Mouse (Mus musculus) adrenal gland, postnatal 36 days (tissue): ENCODE results near the gene Rps4x. TPM values are rescaled to one million over a fixed set of nuclear protein-coding genes. Genes with fewer than 3 reads are reported as not detected.

Source experiments
- DNase-seq, 2 experiments: peaks; one replicate each; pipeline ENCODE4 v3.0.0; 2021; ENCODE audit warnings: mixed read lengths in 1 of 2
- long read RNA-seq, 2 experiments: library from polyadenylated mRNA; stranded (forward); transcript quantifications; one replicate each; pipeline ENCODE4 v2.0.0; 2021; ENCODE audit warnings: borderline sequencing depth in 2 of 2
- total RNA-seq, 2 experiments: library from RNA; stranded (reverse); gene quantifications; 2 replicates each; pipeline ENCODE4 v1.2.3; 2021

The Rps4x gene
- 1,000 to 10,000 TPM in 1 of 2 experiments, 100 to 1,000 TPM in 1; 902 to 1,048 TPM for total RNA-seq
- long read RNA-seq, experiment 1, transcript Rps4x-203 (3 exons, 558 nt), result minor isoform, 6 of 541 reads
- long read RNA-seq, experiment 1, transcript Rps4x-201 (7 exons, 975 nt), result major isoform, 430 of 541 reads
- long read RNA-seq, experiment 1, partial matches to known transcripts, result 25 of 541 reads
- long read RNA-seq, experiment 1, other reads (novel, unspliced or antisense), result 80 of 541 reads
- long read RNA-seq, experiment 2, transcript Rps4x-203 (3 exons, 558 nt), result minor isoform, 7 of 224 reads
- long read RNA-seq, experiment 2, transcript Rps4x-201 (7 exons, 975 nt), result major isoform, 195 of 224 reads
- long read RNA-seq, experiment 2, partial matches to known transcripts, result 18 of 224 reads
- long read RNA-seq, experiment 2, other reads (novel, unspliced or antisense), result 4 of 224 reads

- DNase-seq, result peak; percentile 85 to 86
Observed at GRCm38 (mm10) chrX:102188712-102189497, at the start of gene Rps4x. Gene Rps4x (minus strand): TSS chrX:102189394.

- DNase-seq, result peak; percentile 39 to 53
Observed at GRCm38 (mm10) chrX:102219126-102219525, 29.9 kb upstream of the Rps4x start.

- peak; percentile 26 to 27 for DNase-seq
Observed at GRCm38 (mm10) chrX:102215356-102215755, 26.2 kb upstream of the Rps4x start.

GRCm38 (mm10) chrX:102190840-102191239 lies 1.6 kb upstream of the Rps4x start:
- no peak for DNase-seq

GRCm38 (mm10) chrX:102189581-102189980 lies 387 bp upstream of the Rps4x start:
- DNase-seq, result no peak

- no peak for DNase-seq
Observed at GRCm38 (mm10) chrX:102187023-102187699, 2.0 kb downstream of the Rps4x start.

GRCm38 (mm10) chrX:102182575-102182974 lies 6.6 kb downstream of the Rps4x start:
- DNase-seq, result no peak

GRCm38 (mm10) chrX:102175538-102176287 lies 13.5 kb downstream of the Rps4x start:
- DNase-seq, result no peak

- no peak for DNase-seq
Observed at GRCm38 (mm10) chrX:102170900-102171299, 18.3 kb downstream of the Rps4x start.

GRCm38 (mm10) chrX:102170135-102170534 lies 19.1 kb downstream of the Rps4x start:
- no peak for DNase-seq

GRCm38 (mm10) chrX:102169724-102170123 lies 19.5 kb downstream of the Rps4x start:
- DNase-seq, result no peak

- DNase-seq, result no peak
Observed at GRCm38 (mm10) chrX:102166986-102167385, 22.2 kb downstream of the Rps4x start.

- no peak for DNase-seq
Observed at GRCm38 (mm10) chrX:102166521-102166920, 22.7 kb downstream of the Rps4x start.

- DNase-seq, result peak; percentile 74 to 78
Observed at GRCm38 (mm10) chrX:102163529-102163928, 25.7 kb downstream of the Rps4x start.

GRCm38 (mm10) chrX:102163096-102163495 lies 26.1 kb downstream of the Rps4x start:
- no peak for DNase-seq

- DNase-seq, result no peak
Observed at GRCm38 (mm10) chrX:102160528-102160927, 28.7 kb downstream of the Rps4x start.

- DNase-seq, result peak; percentile 35 to 64
Observed at GRCm38 (mm10) chrX:102159778-102160177, 29.4 kb downstream of the Rps4x start.

- DNase-seq, result no peak
Observed at GRCm38 (mm10) chrX:102157423-102157791, 31.8 kb downstream of the Rps4x start.

- peak; percentile 92 to 95 for DNase-seq
Observed at GRCm38 (mm10) chrX:102156618-102157422, 32.4 kb downstream of the Rps4x start, which contains the start of gene Ercc6l. Gene Ercc6l (minus strand): TSS chrX:102157091.

GRCm38 (mm10) chrX:102141157-102141556 lies 48.0 kb downstream of the Rps4x start:
- no peak for DNase-seq
